Mouse (Mus musculus) adipocyte (in vitro differentiated cells): Measurements from ENCODE around the gene Rai14.

Source experiments
- DNase-seq: peaks from one replicate; pipeline ENCODE4 v3.0.0-alpha.2; 2016; ENCODE audit warnings: low spot score

Rai14 gene

DNA sequence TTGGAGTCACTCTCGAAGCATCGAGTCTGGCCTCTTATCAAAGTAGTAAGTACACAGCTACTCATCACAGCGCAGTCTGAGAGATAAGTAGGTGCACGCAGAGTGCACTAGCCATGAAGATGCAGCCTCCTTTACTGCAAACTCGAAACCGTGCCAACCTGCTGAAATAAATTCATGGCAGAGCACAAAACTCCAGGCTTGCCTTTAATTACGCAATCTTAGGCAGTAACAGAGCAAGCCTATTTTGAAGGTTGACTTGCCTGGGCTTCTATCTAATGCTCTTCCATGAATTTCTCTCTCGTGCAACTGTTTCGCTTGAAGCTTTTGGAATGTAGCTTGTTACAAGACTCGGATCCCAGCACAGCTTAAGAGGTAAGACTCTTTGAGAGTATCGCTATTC, 25.1 kb downstream of the Rai14 start:
- peak; percentile 60 for DNase-seq

DNA sequence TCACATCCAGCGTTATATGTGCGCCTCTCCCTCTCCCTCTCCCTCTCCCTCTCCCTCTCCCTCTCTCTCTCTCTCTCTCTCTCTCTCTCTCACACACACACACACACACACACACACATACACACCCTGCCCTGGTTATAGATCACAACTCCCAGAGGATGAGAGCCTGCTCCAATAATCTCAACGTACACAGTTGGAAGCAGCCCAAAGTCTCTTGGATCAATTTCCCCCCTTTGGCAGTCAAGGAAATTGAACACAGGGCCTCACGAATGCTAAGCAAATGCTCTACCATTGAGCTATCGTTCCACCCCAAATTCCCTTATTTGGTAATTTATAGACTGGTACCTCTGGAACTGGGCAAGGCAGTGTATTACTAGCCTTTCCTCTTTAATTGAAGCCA, 25.7 kb downstream of the Rai14 start:
- DNase-seq, result no peak

DNA sequence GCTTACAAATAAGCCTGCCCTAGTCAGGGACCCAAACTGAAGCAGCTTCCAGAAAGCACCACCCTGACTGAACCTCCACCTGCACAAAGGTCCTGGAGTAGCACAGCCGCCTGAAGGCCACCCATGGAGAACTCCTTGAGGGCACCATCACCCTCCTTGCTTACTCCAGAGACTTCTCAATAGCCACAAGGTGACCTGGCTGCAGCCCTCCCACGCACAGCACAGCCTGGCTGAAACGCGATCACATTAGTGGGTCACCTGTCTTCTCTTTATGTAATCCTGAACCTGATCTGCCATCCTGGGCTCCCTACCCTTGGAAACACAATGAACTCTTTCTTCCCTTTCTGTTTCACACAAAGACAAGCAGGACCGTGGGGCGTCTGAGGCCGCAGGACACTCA, 27.1 kb downstream of the Rai14 start:
- DNase-seq, result no peak

DNA sequence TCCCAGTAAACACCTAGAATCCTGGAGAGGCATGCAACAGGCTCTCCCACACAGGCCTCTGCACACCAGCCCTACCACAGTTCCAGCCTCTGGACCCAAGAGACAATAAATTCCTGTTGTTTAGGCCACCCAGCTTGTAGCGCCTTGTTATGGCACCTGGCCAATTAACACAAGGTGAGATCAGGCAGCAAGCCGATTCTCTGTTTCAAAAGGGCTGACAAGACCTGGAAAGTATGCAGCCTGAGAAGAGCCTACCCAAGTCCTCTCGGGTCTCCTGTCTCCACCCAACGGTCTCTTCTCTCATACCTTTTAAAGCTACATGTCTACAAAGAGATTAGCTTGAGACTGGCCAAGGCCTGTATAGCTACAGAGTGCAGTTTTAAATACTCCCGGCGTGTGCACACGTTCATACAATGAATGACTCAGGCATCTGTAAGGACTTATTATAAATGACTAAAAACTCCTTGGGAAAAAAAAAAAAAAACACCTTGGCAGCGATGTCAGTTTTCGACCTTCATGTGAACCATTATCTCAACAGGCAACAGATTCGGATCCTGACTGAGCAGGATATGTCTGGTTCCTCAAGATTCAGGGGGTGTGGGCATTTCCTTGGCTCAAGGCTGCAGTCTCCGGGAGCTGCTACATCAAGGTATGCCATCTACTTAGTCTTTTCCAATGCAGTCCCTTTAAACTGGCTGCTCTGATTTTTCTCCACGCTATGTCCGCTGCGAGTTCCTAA, 28.6 kb downstream of the Rai14 start:
- peak; percentile 14 for DNase-seq

DNA sequence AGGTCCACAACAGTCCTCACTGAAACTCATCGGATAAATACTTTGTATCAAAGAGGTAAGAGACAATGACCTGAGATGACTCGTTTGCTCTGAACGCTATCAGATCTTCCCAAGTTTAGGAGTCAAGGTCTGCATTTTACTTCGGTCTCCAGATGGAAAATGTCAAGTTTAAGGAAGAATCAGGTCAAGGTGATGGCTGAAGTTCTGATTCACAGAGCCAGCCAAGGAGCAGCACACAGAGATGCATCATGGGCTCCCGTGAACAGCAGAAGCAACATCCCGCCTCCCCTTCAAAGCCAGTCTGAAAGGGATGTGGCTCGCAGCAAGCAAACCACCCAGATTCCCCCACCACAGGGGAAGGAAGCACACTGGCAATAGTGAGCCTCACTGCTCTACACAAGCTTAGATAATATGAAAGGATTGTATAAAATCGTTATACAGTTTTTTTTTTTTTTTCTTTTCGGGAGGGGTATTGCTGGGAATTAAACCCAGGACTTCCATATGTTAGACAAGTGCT, 30.7 kb downstream of the Rai14 start:
- no peak for DNase-seq

DNA sequence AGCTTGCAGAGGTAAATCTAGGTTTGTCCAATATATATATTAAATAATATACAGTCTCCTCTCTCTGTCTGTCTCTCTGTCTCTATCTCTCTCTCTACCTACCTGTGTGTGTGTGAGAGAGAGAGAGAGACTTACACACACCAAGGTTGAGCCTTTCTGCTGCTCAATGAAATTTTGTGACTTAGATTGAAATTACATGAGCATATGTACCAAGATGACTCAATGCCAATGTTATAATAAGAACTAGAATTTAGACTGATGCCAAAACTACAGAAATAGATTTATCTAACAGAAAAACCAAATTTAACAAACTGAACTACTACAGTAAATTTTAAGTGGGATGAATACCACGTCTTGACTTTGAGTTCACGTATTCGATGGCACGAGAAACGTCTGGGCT, 33.9 kb downstream of the Rai14 start:
- DNase-seq, result no peak

DNA sequence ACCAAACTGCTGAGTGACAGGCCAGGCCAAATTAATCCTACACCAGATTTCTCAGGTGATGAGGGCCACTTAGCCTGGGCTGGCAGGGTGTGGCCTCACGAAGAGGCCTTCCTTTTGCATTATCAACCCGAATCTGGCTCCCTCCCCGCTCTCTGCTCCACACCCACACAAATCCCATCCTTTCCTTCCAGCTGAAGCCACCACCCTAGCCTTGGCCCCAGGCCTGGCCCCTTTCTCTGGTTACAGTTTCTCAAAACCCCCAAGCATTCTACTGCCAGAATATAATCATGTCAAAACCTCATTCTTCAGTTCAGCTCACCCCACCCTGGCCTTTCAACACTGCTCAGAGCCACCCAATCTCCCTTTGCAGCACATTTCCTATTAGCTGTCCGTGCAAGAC, 34.9 kb downstream of the Rai14 start:
- peak; percentile 33 for DNase-seq

DNA sequence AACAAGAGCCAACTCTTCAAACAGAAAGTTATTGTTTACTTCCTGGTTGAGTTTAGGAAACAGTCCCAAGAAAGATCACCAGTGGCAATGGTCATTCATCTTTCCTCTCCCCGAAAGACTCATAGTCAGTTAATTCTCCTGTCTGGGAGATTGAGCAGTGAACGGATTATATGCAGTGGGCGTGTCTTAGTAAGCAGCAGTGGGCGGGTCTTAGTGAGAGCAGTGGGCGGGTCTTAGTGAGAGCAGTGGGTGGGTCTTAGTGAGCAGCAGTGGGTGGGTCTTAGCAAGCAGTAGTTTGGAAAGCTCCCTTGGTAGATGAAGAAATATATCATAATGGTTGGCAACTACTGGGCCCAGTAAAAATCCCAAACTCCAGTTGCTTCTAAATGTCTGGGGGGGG, 38.6 kb downstream of the Rai14 start:
- DNase-seq, result peak; percentile 19

DNA sequence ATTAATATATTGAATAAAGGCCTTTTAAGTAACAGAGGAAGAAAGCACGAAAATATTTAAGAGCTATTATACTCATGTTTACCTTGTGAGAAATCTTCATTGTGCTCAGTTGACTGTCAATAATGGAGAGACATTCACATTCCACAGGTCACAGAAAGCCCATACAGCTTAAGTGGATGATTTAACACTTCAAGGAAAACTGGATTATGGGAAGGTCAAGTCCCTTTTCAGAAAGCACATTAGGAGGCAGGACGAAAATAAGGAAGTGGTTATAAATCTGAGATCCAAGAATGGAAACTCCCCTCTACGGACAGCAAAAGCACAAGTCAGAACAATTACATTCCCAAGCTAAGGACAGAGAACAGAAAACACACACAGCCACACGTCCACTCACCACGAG, 41.5 kb downstream of the Rai14 start:
- no peak for DNase-seq

DNA sequence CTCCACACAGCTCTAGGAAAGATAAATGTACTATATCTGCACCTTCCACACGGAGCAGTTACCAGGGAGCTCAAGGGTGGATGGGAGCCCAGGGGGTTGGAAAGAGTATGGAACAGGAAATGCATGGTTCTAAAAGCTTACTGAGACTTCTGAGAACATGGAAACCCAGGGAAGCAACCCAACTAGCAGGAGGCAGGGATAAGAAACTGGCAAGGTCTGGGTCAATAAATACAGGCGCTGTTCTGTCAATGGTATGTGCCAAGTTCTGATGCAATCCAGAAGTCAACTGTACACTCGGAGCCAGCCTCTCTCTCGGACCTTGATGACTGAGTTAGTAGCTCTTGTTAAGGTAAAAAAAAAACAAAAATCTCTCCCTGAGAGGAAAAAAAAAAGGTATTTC, 42.6 kb downstream of the Rai14 start:
- DNase-seq, result peak; percentile 95

DNA sequence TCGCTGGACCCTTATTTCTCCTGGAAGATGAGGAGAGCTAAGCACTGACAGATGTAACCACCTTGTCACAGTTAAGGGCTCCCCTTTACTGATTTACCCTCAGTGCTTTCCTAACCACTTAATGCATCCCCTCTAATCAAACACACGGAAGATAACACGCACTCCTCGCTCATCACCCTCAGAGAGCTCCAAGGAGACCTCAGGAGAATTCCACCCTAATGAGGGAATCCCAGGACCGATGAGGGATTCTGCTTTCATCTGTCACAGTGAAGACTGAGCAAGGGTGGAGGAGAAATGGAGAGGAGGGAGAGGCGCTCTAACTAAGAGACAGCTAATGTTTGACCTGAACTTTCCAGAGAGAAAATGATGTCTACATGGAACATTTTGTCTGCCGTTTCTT, 44.3 kb downstream of the Rai14 start:
- DNase-seq, result no peak

DNA sequence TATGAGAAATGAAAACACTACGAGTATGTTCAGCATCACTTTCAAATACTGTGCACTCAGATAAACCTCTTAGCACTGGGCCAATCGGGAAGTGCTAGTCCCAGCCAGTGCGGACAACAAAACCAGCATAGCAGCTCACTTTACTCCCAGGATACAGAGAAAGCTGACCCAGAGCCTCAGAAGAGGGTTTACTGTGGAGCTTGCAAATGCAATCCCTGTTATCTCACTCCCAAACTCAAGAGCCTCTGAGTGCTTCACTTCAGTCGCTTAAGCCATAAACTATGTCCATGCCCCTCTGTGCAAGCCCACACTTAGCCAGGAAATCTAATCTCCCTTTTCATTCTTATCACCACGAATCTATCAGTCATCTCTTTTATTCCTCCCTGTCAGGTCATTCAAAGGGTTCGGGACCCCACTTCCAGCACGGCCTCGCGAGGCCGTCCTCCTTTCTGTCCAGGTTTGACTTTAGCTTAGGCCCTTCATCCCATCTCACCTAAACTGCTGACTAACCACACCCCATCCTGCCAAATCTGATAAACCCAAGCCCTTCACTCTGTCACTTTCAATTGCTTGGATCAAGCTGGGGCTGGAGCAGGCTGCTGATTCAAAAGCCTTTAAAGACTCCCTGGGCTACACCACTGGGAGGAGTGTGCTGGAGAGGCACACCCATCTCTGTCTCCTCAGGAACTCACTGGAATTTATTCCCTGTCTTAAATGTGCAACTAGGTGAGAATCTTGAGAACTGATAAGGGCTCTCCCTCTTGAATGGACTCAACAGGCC, 46.1 kb downstream of the Rai14 start:
- DNase-seq, result no peak

DNA sequence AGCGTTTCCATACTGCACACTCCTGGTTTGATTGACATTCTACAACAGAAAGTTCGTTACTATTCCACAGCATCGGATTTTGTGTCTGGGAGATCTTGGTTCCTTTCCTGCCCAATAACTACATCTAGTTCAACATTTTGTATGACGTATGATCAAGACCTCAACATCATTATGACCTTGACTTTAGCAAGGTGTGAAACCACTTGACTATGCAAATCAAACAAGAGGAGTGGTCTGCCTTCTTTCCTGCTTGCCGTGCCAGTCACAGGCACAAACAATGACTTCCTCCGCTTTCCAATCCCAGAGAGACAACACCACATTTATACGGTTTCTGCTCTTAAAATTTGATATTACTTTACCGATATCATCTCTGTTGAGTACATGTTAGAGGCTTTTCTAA, 48.6 kb downstream of the Rai14 start:
- DNase-seq, result no peak

DNA sequence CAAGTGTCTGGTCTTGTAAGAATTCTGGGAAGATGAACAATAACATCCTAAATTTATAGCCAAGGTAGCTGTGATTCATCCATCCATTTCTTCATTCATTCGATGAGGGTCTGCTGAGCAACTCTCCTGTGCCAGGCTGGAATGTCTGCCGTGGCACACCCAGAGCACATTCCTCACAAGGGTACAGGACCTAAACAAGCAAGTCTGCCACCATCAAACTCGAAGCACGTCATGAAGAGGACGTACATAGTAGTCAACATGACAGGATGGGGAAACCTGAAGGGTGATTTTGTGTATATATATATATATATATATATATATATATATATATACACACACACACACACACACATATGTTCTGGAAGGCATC, 49.9 kb downstream of the Rai14 start:
- DNase-seq, result no peak

DNA sequence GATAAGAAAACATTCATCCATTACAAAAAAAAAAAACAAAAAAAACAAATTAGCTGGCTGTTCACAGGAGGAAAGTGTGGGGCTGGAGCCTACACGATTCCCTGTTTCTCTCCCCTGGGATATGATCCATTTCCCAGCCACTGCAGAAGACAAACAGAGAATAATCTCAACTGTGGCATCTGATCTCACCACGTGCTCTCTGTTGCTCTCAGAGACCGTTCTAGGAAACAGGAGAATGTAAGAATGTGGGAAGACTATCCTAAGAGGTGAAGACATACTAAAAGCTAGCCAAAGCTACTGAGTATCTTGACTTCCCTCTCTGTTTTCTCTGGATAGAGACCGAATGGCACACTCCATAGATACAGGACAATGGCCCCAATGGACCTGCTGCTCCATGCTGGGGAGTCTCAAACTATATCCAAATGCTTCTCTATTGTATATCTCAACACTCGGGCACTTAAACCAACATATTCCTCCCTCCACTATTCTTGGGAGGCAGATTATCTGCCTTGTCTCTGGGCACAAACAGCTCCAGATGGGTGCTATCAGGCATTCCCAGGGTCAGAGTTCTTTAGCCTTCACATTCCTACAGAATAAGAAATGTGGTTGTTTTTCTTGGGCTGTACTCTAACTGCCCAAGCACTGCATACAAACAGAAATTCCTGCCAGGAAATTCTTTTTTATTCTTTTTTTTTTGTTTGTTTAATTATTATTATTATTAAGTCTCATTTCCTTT, 50.5 kb downstream of the Rai14 start:
- peak; percentile 27 for DNase-seq

DNA sequence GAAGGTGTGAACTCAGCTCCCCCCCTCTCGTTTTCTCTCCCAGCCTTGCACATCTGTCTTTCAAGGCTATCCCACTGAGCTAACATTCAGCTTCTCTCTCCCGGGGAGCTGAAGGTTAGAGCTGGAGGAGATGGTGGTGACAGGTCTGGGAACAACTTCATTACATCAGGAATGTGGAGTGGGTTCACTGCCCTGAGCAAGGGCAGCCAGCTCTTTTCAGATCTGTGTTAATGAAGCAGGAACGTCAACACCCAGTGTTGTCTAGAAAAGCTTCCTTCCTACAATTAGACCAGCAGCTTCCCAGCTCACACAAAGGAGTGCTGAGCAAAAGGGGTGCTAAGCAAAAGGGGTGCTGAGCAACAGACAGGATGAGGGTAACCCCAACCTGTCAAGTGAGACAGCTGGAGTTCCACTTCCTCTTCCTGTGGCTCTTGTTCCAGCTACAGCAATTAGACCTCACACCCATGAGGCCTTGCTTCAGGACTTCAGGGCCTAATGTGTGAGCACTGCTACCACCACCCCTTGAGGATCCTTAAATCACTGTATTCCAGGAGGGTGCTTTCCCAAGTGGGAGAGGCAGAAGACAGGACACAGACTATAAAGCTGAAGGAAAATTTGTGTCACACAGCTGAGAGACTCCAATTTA, 52.3 kb downstream of the Rai14 start:
- no peak for DNase-seq

DNA sequence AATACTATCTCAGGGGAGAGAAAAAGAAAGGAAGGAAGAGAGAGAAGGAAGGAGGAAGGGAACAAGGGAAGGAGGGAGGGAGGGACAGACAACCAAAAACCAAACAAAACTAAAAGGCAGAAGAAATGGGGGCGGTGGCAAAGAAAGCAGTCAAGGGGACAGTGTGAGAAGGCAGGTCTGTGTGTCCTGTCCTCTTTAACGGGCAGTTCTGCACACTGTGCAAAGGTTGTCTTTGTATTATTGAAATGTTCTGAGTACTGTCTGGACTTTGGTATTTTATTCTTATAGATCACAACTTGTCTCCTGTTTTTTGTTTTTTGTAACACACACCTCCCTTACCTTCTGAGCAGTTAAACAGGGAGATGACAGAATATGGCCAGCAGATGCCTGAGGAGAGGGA, 55.6 kb downstream of the Rai14 start:
- no peak for DNase-seq

DNA sequence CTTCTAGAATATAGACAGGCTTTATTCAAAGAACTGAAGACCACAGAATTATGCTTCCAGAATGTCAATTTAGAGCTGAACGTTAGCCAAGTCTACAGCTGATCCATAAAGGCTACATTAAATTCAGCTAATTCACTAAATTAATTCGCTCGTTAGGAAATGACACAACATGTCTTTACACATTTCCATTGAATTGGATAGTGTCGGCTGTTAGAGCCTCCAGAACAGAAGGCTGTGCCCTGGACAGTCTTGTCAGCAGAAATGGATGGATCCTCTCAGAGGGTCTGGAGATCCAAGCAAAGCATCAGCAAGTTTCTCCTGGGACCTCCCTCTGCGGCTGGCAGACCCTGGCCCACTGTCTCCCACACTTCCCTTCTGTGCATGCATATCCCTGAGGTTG, 58.3 kb downstream of the Rai14 start:
- no peak for DNase-seq

DNA sequence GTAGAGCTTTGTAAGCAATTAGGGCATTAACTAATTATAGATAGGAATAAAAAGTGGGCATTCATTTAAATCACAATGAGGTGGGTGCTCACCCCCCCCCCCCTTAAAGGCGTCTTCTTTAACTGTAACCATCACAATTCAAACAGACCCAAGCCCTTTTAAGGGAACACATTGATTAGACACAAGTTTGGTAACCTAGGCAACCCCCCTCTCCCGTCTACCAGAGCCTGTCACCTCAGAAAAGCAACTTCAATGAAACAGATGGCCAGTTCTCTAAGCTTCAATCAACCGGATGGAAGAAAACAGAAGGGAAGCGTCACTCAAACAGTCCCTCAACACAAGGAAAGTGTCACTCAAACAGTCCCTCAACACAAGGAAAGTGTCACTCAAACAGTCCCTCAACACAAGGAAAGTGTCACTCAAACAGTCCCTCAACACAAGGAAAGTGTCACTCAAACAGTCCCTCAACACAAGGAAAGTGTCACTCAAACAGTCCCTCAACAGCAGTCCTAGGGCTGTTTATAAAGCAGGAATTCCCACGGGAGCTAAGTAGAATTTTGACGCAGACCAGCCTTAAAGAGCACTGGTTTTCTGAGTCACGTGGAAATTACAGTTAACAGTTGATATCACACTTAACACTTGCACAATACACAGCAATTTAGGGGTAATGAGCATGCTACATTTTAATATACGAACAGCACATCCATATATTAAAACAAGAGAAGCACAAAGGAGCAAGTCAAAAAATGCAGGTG, 59.1 kb downstream of the Rai14 start:
- no peak for DNase-seq

DNA sequence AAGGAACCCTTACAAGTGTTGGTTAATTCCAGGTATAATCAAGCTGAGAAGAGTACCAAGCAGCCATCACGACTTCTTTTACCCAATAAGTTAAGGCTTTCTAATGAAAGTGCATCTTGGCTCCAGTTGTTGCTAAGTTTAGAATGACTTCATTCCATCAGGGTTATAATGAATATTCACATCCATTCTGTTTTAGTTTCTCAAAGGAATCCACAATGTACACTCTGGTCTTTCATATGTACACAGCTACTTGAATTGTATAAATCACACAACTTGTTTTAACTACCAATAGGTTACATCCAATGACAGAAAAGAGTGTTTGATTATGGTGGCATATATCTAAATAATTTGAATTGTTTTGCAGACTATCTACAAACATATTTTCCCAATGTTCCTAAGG, 59.7 kb downstream of the Rai14 start:
- no peak for DNase-seq

DNA sequence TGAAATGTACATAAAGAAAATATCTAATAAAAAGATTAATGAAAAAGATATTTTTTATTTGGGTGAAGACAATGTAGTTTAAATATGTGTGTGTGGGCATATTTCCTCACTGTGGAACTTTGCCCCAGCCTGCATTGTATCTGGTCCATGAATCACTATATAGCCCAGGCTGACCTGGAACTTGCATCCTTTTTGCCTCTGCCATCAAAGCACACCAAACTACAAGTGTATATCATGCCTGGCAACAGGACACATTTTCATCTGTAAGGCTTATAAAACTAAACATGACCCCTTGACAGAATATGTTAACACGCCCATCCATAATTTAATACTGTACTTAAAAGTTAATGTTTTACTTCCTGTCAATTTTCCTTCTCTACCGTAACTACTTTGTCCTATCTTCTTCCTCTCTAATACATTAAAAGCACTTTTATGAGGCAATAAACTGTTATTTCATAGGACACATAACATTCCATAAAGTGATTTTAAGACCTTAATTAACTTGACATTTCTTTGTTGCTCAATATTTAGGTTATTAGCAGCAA, 61.4 kb downstream of the Rai14 start:
- no peak for DNase-seq
